Mouse (Mus musculus): Measurements from ENCODE around the gene Grb2.

The Grb2 gene

DNA sequence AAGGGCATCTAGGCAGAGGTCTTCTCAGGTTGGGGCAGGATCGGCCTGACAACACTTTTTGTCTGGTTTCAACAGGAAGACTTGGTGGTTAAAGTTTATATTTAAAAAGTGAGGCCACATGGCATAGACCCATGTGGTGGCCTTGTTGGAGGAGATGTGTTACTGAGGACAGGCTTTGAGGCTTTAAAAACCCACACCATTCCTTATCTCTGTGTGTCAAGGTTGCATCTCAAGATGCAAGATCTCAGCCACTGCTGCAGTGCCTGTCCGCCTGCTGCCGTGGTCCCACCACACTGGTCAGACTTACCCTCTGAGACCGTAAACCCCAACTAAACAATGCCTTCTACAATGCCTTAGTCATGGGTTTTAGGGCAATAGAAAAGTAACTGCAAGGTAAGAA lies 110.1 kb downstream of the Grb2 start:
- DNase-seq, result no peak

DNA sequence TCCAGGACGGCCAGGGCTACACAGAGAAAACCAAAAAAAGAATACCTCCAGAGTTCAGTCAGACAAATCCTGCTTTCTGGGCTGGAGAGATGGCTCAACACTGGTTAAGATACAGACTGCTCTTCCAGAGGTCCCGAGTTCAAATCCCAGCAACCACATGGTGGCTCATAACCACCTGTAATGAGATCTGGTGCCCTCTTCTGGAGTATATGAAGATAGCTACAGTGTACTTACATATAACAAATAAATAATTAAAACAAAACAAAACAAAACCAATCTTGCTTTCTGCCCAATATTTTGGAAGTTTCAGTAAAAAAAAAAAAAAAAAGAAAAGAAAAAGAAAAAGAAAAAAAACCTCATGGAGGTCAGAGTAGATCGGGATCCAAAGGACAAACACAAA lies 113.2 kb downstream of the Grb2 start:
- no peak for DNase-seq
